Mouse (Mus musculus) kidney, postnatal 0 days (tissue): ENCODE results near the gene Gm45623. TPM values are rescaled to one million over a fixed set of nuclear protein-coding genes. Genes with fewer than 3 reads are reported as not detected.

Experiments
- ATAC-seq: fragments of 200-750 bp; cut with Nextera tagmentation; replicated peaks from 2 replicates; pipeline ENCODE4 v1.8.0; 2017; ENCODE audit warnings: low read depth, moderate number of reproducible peaks, moderate TSS enrichment, moderate library complexity; ENCODE audit not compliant: low FRiP score
- DNase-seq: peaks from one replicate; pipeline ENCODE4 v3.0.0-alpha.2; 2016; ENCODE audit warnings: low spot score
- H3K27ac ChIP-seq: fragments of 300-500 bp; sonication (generic); 2 replicates; pipeline ENCODE4 v1.5.1; 2014; ENCODE audit warnings: mild to moderate bottlenecking
- H3K27me3 ChIP-seq: fragments of 300-500 bp; sonication (generic); 2 replicates; pipeline ENCODE4 v1.6.1; 2014; ENCODE audit warnings: low read length, mixed read lengths; ENCODE audit not compliant: insufficient read depth
- H3K36me3 ChIP-seq: fragments of 300-500 bp; sonication (generic); 2 replicates; pipeline ENCODE4 v1.6.1; 2014; ENCODE audit warnings: low read length, mixed read lengths; ENCODE audit not compliant: insufficient read depth
- H3K4me1 ChIP-seq: fragments of 300-500 bp; sonication (generic); replicated peaks from 2 replicates; pipeline ENCODE4 v1.6.1; 2014; ENCODE audit warnings: antibody characterized with exemption, low read length, mixed read lengths; ENCODE audit not compliant: insufficient read depth
- H3K4me2 ChIP-seq: fragments of 300-500 bp; sonication (generic); 2 replicates; pipeline ENCODE4 v1.6.1; 2014; ENCODE audit warnings: mild to moderate bottlenecking, low read length, moderate library complexity, mixed read lengths
- H3K4me3 ChIP-seq: fragments of 300-500 bp; sonication (generic); replicated peaks from 2 replicates; pipeline ENCODE4 v1.5.1; 2014; ENCODE audit warnings: low read depth, low read length
- H3K9ac ChIP-seq: fragments of 300-500 bp; sonication (generic); 2 replicates; pipeline ENCODE4 v1.6.1; 2014; ENCODE audit warnings: low read depth, low read length
- H3K9me3 ChIP-seq: fragments of 300-500 bp; sonication (generic); replicated peaks from 2 replicates; pipeline ENCODE4 v1.6.1; 2016; ENCODE audit warnings: low read length, inconsistent platforms, mixed read lengths
- CTCF ChIP-seq: IDR thresholded peaks from 2 replicates; pipeline ENCODE4 v1.5.1; 2016; ENCODE audit warnings: antibody characterized with exemption, low read depth, mild to moderate bottlenecking, moderate library complexity
- WGBS: fragments of 180-500 bp; shearing (Covaris S2); extraction: QIAGEN DNeasy Blood & Tissue Kit; methylation state at CpG from one replicate; pipeline ENCODE4 v1.1.7; 2014; 5-methylcytosine and 5-hydroxymethylcytosine counted together
- polyA plus RNA-seq: library from polyadenylated mRNA; unstranded; fragments of >200 nt; fragmentation: Nextera tagmentation; extraction: Ambion mirVana; gene quantifications from 2 replicates; pipeline ENCODE4 v1.2.1, GENCODE M21; 2015

The Gm45623 gene
- polyA plus RNA-seq, 1 experiment from 2014 or later: not detected

DNA sequence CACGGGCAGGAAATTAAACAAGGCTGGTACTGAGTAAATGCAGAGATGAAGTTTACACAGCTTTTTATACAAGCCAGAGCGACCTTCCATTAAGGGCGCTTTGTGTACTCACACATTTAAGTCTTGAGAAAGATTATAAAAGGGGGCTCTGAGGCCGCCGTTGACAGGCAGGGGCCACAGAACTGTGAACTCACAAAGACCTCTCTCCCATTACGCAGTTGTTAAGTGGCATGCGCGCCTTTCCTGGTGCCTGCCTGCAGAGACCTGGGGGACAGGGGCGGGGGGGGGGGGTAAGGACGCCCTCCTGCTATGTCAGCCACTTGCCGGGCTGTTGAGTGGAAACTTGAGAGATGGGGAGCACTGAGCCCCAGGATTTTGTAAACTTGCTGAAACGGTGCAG lies 3.6 kb upstream of the Gm45623 start:
- Histone ChIP-seq H3K9ac (no peak overlapping the region), H3K36me3 (no peaks in the 10 kb centered on the region), H3K27me3 (peaks cover 18% of the 10 kb centered on the region; the same call in 1 of the 2 replicates), H3K9me3 (no peaks in the 10 kb centered on the region), H3K4me1 (peaks cover 12% of the 10 kb centered on the region), H3K4me3 (no peak overlapping the region), H3K4me2 (no peak overlapping the region), H3K27ac (no peak overlapping the region)
- DNase-seq (no peak), ATAC-seq (no peak)
- WGBS: 59% methylated on average over 12 of the region's 12 CpGs
- TF ChIP-seq CTCF: no peak

- Histone ChIP-seq H3K27me3 (peaks cover 24% of the 10 kb centered on the region), H3K36me3 (no peaks in the 10 kb centered on the region), H3K4me3 (no peak overlapping the region), H3K9ac (no peak overlapping the region), H3K4me2 (no peak overlapping the region), H3K27ac (no peak overlapping the region), H3K9me3 (no peaks in the 10 kb centered on the region), H3K4me1 (peaks cover 12% of the 10 kb centered on the region)
- ATAC-seq (no peak), DNase-seq (no peak)
- WGBS: 63% methylated on average over 6 of the region's 6 CpGs
- peak; percentile 47 for TF ChIP-seq CTCF
These were observed 2.2 kb upstream of the Gm45623 start for GRCm38 (mm10) chr13:56755871-56756270.

DNA sequence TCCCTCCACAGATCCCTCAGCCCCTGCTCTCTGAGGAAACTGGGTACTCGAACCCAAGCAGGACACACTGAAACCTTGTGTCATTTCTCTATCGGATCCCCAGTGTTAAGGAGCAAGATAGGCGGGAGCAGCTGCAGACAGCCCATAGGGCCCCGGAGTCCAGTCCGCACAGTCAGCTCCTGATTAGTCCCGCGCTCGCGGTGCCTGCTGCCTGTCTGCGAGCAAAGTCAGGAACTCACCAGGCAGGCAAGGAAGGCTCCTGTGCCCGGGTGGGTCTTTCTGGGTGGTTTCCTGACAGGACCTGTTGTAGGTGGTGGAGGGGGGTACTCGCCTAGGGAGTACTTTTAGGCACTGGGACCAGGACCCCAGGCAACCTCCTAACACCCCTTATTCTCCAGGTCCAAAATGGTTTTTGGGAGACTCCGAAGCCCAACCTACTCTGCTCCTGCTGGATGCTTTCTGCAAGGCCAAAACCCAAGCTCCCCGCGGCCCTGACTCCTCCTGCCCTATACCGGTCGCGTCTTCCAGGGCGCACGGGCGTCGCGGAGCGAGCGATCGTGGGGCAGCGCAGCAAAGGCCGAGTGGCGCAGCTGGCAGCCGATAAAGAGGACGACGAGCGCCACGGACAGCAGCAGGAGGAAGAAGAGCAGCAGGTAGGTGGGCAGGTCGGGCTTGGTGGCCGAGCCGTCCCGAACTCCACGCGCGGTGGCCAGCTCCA lies 994 bp downstream of the Gm45623 start:
- ATAC-seq: no peak
- Histone ChIP-seq H3K27me3 (peaks cover 24% of the 10 kb centered on the region), H3K4me3 (peak overlapping the region; percentile 44), H3K4me1 (peaks cover 20% of the 10 kb centered on the region), H3K27ac (no peak overlapping the region), H3K4me2 (peak overlapping the region; percentile 76), H3K9me3 (no peaks in the 10 kb centered on the region), H3K36me3 (no peaks in the 10 kb centered on the region), H3K9ac (peak overlapping the region; percentile 10; the same call in 1 of the 2 replicates)
- WGBS: 3% methylated on average over 40 of the region's 41 CpGs
- no peak for TF ChIP-seq CTCF
- DNase-seq: no peak

DNA sequence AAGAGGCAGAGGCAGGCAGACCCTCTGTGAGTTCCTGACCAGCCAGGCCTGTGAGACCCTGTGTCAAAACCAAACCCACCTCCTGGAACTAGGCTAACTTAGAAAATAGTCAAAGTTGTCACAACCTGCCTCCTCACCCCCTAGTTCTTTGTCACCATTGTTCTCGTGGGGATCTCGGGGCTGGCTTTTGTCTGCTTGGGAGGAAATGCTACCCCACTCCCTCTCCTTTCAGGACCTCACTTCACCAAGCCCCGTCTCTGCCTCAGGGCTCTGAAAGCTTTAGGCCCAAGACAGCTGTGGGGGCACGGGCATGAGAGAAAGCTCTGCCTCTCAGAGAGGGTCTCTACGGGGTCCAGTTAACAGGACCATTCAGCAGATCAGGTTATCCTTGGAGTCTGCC lies 1.9 kb downstream of the Gm45623 start:
- Histone ChIP-seq H3K4me2 (no peak overlapping the region), H3K4me3 (no peak overlapping the region), H3K27ac (no peak overlapping the region), H3K36me3 (no peaks in the 10 kb centered on the region), H3K9me3 (no peaks in the 10 kb centered on the region), H3K4me1 (peaks cover 24% of the 10 kb centered on the region), H3K9ac (no peak overlapping the region), H3K27me3 (peaks cover 24% of the 10 kb centered on the region)
- DNase-seq (no peak), ATAC-seq (no peak)
- WGBS: 60% methylated on average over 5 of the region's 5 CpGs
- no peak for TF ChIP-seq CTCF

DNA sequence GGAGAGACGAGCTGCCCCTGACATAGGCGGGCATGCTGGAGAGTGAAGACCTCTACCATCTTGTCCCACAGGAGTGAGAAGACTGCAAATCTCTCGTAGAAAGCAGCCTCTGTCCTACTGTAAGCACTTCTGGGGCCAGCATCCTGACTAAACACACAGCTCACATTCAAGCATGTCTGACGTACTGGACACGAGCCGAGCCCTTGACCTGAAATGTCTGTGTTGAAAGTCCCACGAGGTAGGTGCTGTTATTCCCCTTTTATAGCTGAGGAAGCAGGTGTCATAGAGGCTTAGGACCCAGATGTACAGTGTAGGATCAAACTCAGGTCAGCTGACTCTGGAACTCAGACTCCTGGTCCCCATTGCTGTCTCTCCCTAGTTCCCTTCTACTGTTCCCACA lies 4.2 kb downstream of the Gm45623 start:
- H3K9ac ChIP-seq: no peak overlapping the region
- H3K4me1 ChIP-seq: peaks cover 24% of the 10 kb centered on the region
- ATAC-seq (no peak), DNase-seq (no peak)
- TF ChIP-seq CTCF: no peak
- peaks cover 24% of the 10 kb centered on the region for H3K27me3 ChIP-seq
- H3K9me3 ChIP-seq: no peaks in the 10 kb centered on the region
- H3K4me2 ChIP-seq: no peak overlapping the region
- H3K4me3 ChIP-seq: no peak overlapping the region
- WGBS: 77% methylated on average over 7 of the region's 7 CpGs
- H3K36me3 ChIP-seq: no peaks in the 10 kb centered on the region
- no peak overlapping the region for H3K27ac ChIP-seq

GRCm38 (mm10) chr13:56747554-56747953 lies 6.1 kb downstream of the Gm45623 start:
- peaks cover 14% of the 10 kb centered on the region; the same call in 1 of the 2 replicates for H3K4me1 ChIP-seq
- DNase-seq (no peak), ATAC-seq (no peak)
- H3K9me3 ChIP-seq: no peaks in the 10 kb centered on the region
- WGBS: 36% methylated on average over 8 of the region's 8 CpGs
- peak overlapping the region; percentile 6; the same call in 1 of the 2 replicates for H3K27ac ChIP-seq
- no peaks in the 10 kb centered on the region for H3K36me3 ChIP-seq
- no peak for TF ChIP-seq CTCF
- no peak overlapping the region for H3K9ac ChIP-seq
- no peak overlapping the region; the same call in 1 of the 2 replicates for H3K4me2 ChIP-seq
- no peak overlapping the region for H3K4me3 ChIP-seq
- H3K27me3 ChIP-seq: peaks cover 7% of the 10 kb centered on the region; the same call in 1 of the 2 replicates
